Mouse (Mus musculus) megakaryocyte-erythroid progenitor cell, adult 5-6 weeks (primary cell): ENCODE data around the gene Fam102a. TPM values are rescaled to one million over a fixed set of nuclear protein-coding genes. Genes with fewer than 3 reads are reported as not detected.

Experiments
- ATAC-seq: replicated peaks from 2 replicates; pipeline ENCODE4 v1.8.0; 2016; ENCODE audit warnings: mild to moderate bottlenecking, inconsistent platforms; ENCODE audit not compliant: severe bottlenecking, poor library complexity, low FRiP score, low TSS enrichment
- total RNA-seq, 2 experiments: library from RNA; stranded (forward) in 1 of 2; stranded (reverse) in 1 of 2; fragments of 200-1000, 215-1000 nt in 1 of 2; fragments of >200 nt in 1 of 2; fragmentation: Nextera tagmentation in 1 of 2; gene quantifications; 2 replicates each; pipeline ENCODE4 v1.2.3; 2014 to 2017

The Fam102a gene
- total RNA-seq, 2 experiments from 2014 or later: 1.5 to 2.3 TPM

- ATAC-seq: no peak
Observed at GRCm38 (mm10) chr2:32574497-32574896, 39.4 kb downstream of the Fam102a start, which contains the start of gene Pip5kl1. Gene Pip5kl1, plus strand, starts transcription at chr2:32574797.

GRCm38 (mm10) chr2:32574901-32575585 is 39.9 kb downstream of the Fam102a start:
- ATAC-seq: peak; percentile 20; the same call in 1 of the 2 replicates

GRCm38 (mm10) chr2:32575586-32576160 is 40.5 kb downstream of the Fam102a start, which contains the start of gene 9430097D07Rik:
Gene 9430097D07Rik, minus strand, starts transcription at chr2:32575684.
- peak; percentile 59 for ATAC-seq

GRCm38 (mm10) chr2:32576532-32576931 is 41.4 kb downstream of the Fam102a start:
- no peak for ATAC-seq

- ATAC-seq: no peak
Observed at GRCm38 (mm10) chr2:32578146-32579046, 43.3 kb downstream of the Fam102a start.

- 0 out of 2 replicates have a peak, but pooled peaks have one; percentile 24 for ATAC-seq
Observed at GRCm38 (mm10) chr2:32581450-32582095, 46.4 kb downstream of the Fam102a start.

- ATAC-seq: peak; percentile 50
Observed at GRCm38 (mm10) chr2:32582830-32583799, 48.0 kb downstream of the Fam102a start.

- ATAC-seq: no peak
Observed at GRCm38 (mm10) chr2:32585149-32585714, 50.1 kb downstream of the Fam102a start.

- ATAC-seq: peak; percentile 76
Observed at GRCm38 (mm10) chr2:32586871-32587351, 51.8 kb downstream of the Fam102a start, which contains the start of gene St6galnac4. Gene St6galnac4, plus strand, starts transcription at chr2:32587095.

GRCm38 (mm10) chr2:32587731-32588321 is 52.7 kb downstream of the Fam102a start:
- ATAC-seq: peak; percentile 10; the same call in 1 of the 2 replicates

GRCm38 (mm10) chr2:32589213-32589795 is 54.2 kb downstream of the Fam102a start:
- ATAC-seq: no peak

- no peak for ATAC-seq
Observed at GRCm38 (mm10) chr2:32590224-32590623, 55.1 kb downstream of the Fam102a start.

GRCm38 (mm10) chr2:32591249-32591648 is 56.1 kb downstream of the Fam102a start:
- no peak for ATAC-seq

GRCm38 (mm10) chr2:32596725-32597124 is 61.6 kb downstream of the Fam102a start:
- no peak for ATAC-seq

- ATAC-seq: no peak
Observed at GRCm38 (mm10) chr2:32597248-32597647, 62.1 kb downstream of the Fam102a start.

- ATAC-seq: no peak
Observed at GRCm38 (mm10) chr2:32597699-32598098, 62.6 kb downstream of the Fam102a start.

GRCm38 (mm10) chr2:32598506-32598905 is 63.4 kb downstream of the Fam102a start:
- no peak for ATAC-seq
